Mouse (Mus musculus) CH12.LX (cell line): ENCODE results near the gene Sgsm3. TPM values are rescaled to one million over a fixed set of nuclear protein-coding genes. Genes with fewer than 3 reads are reported as not detected.
A peak's percentile ranks its signal among the peaks of the same experiment; 100 is the strongest.

Experiments used
- DNase-seq: peaks from one replicate; pipeline ENCODE4 v3.0.0-alpha.2; 2013; ENCODE audit errors: extremely low read depth
- H3K27ac ChIP-seq: 2 replicates; pipeline ENCODE4 v1.5.1; 2012; ENCODE audit warnings: low read depth, mild to moderate bottlenecking, control low read depth, moderate library complexity; ENCODE audit not compliant: insufficient read depth
- H3K27me3 ChIP-seq: replicated peaks from 2 replicates; pipeline ENCODE3; 2012; ENCODE audit warnings: inconsistent platforms
- H3K36me3 ChIP-seq, 2 experiments: replicated peaks in 1 of 2; 2 replicates each; pipeline versions ENCODE3 to v1.6.1; 2012; ENCODE audit warnings: inconsistent platforms in 1 of 2, low read length in 1 of 2, mild to moderate bottlenecking in 1 of 2, mixed read lengths in 1 of 2, moderate library complexity in 1 of 2; ENCODE audit not compliant: control insufficient read depth in 1 of 2, insufficient read depth in 1 of 2
- H3K4me1 ChIP-seq, 2 experiments: 2 replicates each; pipeline ENCODE4 v1.6.1; 2012; ENCODE audit warnings: inconsistent platforms in 1 of 2, moderate library complexity in 1 of 2; ENCODE audit not compliant: insufficient read depth in 2 of 2, control insufficient read depth in 1 of 2
- H3K4me2 ChIP-seq: 2 replicates; pipeline ENCODE4 v1.6.1; 2012; ENCODE audit warnings: low read depth, mild to moderate bottlenecking, control low read depth; ENCODE audit not compliant: poor library complexity, insufficient read depth, severe bottlenecking
- H3K4me3 ChIP-seq, 3 experiments: fragments of 150-350 bp in 1 of 3; sonication (generic) in 1 of 3; replicated peaks in 1 of 3; 2 replicates each; pipeline versions ENCODE3 to v1.5.1; 2011 to 2012; ENCODE audit warnings: low read depth in 2 of 3, low read length in 2 of 3, mild to moderate bottlenecking in 2 of 3, moderate library complexity in 2 of 3, control low read depth in 1 of 3, improper control_type of control experiment in 1 of 3, inconsistent platforms in 1 of 3, mixed read lengths in 1 of 3; ENCODE audit not compliant: poor library complexity in 1 of 3
- H3K79me2 ChIP-seq: replicated peaks from 2 replicates; pipeline ENCODE4 v1.6.1; 2012; ENCODE audit warnings: mild to moderate bottlenecking, moderate library complexity; ENCODE audit not compliant: control insufficient read depth, poor library complexity, insufficient read depth, severe bottlenecking; ENCODE audit errors: extremely low read depth
- H3K9ac ChIP-seq: 2 replicates; pipeline ENCODE4 v1.6.1; 2012; ENCODE audit warnings: low read depth, mild to moderate bottlenecking, control low read depth, moderate library complexity; ENCODE audit not compliant: insufficient read depth
- H3K9me3 ChIP-seq: replicated peaks from 2 replicates; pipeline ENCODE3; 2012; ENCODE audit warnings: low read length, inconsistent platforms, mixed read lengths
- BHLHE40 ChIP-seq: IDR thresholded peaks from 2 replicates; pipeline ENCODE4 v1.6.1; 2011; ENCODE audit warnings: mild to moderate bottlenecking, low read depth, low read length, improper control_type of control experiment
- CHD1 ChIP-seq: IDR thresholded peaks from 2 replicates; pipeline ENCODE4 v1.6.1; 2012; ENCODE audit warnings: low read depth, low read length, improper control_type of control experiment, inconsistent platforms
- CHD2 ChIP-seq: IDR thresholded peaks from 2 replicates; pipeline ENCODE4 v1.6.1; 2011; ENCODE audit warnings: low read length, improper control_type of control experiment
- CTCF ChIP-seq, 2 experiments: IDR thresholded peaks in 1 of 2; conservative IDR thresholded peaks in 1 of 2; 2 replicates each; pipeline ENCODE4 v1.5.1; 2011 to 2012; ENCODE audit warnings: low read depth in 2 of 2, low read length in 2 of 2, improper control_type of control experiment in 1 of 2, inconsistent platforms in 1 of 2, mild to moderate bottlenecking in 1 of 2, moderate library complexity in 1 of 2
- E2F4 ChIP-seq: IDR thresholded peaks from 2 replicates; pipeline ENCODE4 v1.6.1; 2011; ENCODE audit warnings: low read depth, low read length, improper control_type of control experiment; ENCODE audit not compliant: insufficient replicate concordance
- ELF1 ChIP-seq: IDR thresholded peaks from 2 replicates; pipeline ENCODE4 v1.6.1; 2014; ENCODE audit warnings: low read depth, mild to moderate bottlenecking, inconsistent platforms, low read length, improper control_type of control experiment
- EP300 ChIP-seq: IDR thresholded peaks from 2 replicates; pipeline ENCODE4 v1.6.1; 2011; ENCODE audit warnings: low read length, improper control_type of control experiment
- ETS1 ChIP-seq: conservative IDR thresholded peaks from 2 replicates; pipeline ENCODE4 v1.6.1; 2012; ENCODE audit warnings: low read depth, mild to moderate bottlenecking, inconsistent platforms, low read length, improper control_type of control experiment, moderate library complexity
- GABPA ChIP-seq: IDR thresholded peaks from 2 replicates; pipeline ENCODE4 v1.6.1; 2012; ENCODE audit warnings: low read depth, low read length, improper control_type of control experiment, inconsistent platforms; ENCODE audit not compliant: insufficient replicate concordance
- HCFC1 ChIP-seq: IDR thresholded peaks from 2 replicates; pipeline ENCODE4 v1.6.1; 2012; ENCODE audit warnings: low read depth, mild to moderate bottlenecking, inconsistent platforms, low read length, improper control_type of control experiment
- IRF4 ChIP-seq: IDR thresholded peaks from 2 replicates; pipeline ENCODE4 v1.6.1; 2014; ENCODE audit warnings: low read depth, mild to moderate bottlenecking, inconsistent platforms, low read length, improper control_type of control experiment
- JUN ChIP-seq: IDR thresholded peaks from 2 replicates; pipeline ENCODE4 v1.6.1; 2011; ENCODE audit warnings: low read depth, mild to moderate bottlenecking, low read length, improper control_type of control experiment, moderate library complexity; ENCODE audit not compliant: insufficient read depth
- JUND ChIP-seq: conservative IDR thresholded peaks from 2 replicates; pipeline ENCODE4 v1.6.1; 2011; ENCODE audit warnings: low read depth, low read length, improper control_type of control experiment
- KAT2A ChIP-seq: IDR thresholded peaks from 2 replicates; pipeline ENCODE4 v1.6.1; 2012; ENCODE audit warnings: low read length, improper control_type of control experiment, inconsistent platforms; ENCODE audit not compliant: insufficient replicate concordance
- MAFK ChIP-seq: IDR thresholded peaks from 2 replicates; pipeline ENCODE4 v1.6.1; 2011; ENCODE audit warnings: low read length, improper control_type of control experiment; ENCODE audit not compliant: insufficient replicate concordance
- MAX ChIP-seq: IDR thresholded peaks from 2 replicates; pipeline ENCODE4 v1.6.1; 2011; ENCODE audit warnings: low read length, improper control_type of control experiment
- MAZ ChIP-seq: IDR thresholded peaks from 2 replicates; pipeline ENCODE4 v1.6.1; 2012; ENCODE audit warnings: low read depth, mild to moderate bottlenecking, inconsistent platforms, low read length, improper control_type of control experiment, moderate library complexity
- MEF2A ChIP-seq: IDR thresholded peaks from 2 replicates; pipeline ENCODE4 v1.6.1; 2014; ENCODE audit warnings: low read depth, mild to moderate bottlenecking, inconsistent platforms, low read length, improper control_type of control experiment, borderline replicate concordance
- MXI1 ChIP-seq: IDR thresholded peaks from 2 replicates; pipeline ENCODE4 v1.6.1; 2011; ENCODE audit warnings: mild to moderate bottlenecking, low read depth, low read length, improper control_type of control experiment
- MYC ChIP-seq: IDR thresholded peaks from 2 replicates; pipeline ENCODE4 v1.6.1; 2011; ENCODE audit warnings: low read depth, mild to moderate bottlenecking, improper control_type of control experiment, low read length
- NELFE ChIP-seq: IDR thresholded peaks from 2 replicates; pipeline ENCODE4 v1.6.1; 2011; ENCODE audit warnings: low read depth, low read length, improper control_type of control experiment
- NRF1 ChIP-seq: IDR thresholded peaks from 2 replicates; pipeline ENCODE4 v1.6.1; 2014; ENCODE audit warnings: low read depth, mild to moderate bottlenecking, inconsistent platforms, low read length, improper control_type of control experiment, moderate library complexity
- PAX5 ChIP-seq: IDR thresholded peaks from 2 replicates; pipeline ENCODE4 v1.6.1; 2012; ENCODE audit warnings: low read length, inconsistent platforms, mixed read lengths
- POLR2A ChIP-seq: IDR thresholded peaks from 2 replicates; pipeline ENCODE4 v1.6.1; 2011; ENCODE audit warnings: low read depth, mild to moderate bottlenecking, improper control_type of control experiment, low read length
- POLR2AphosphoS2 ChIP-seq: IDR thresholded peaks from 2 replicates; pipeline ENCODE4 v1.6.1; 2011; ENCODE audit warnings: low read depth, low read length, improper control_type of control experiment
- RAD21 ChIP-seq: IDR thresholded peaks from 2 replicates; pipeline ENCODE4 v1.6.1; 2011; ENCODE audit warnings: low read depth, mild to moderate bottlenecking, low read length, improper control_type of control experiment, moderate library complexity
- RCOR1 ChIP-seq: conservative IDR thresholded peaks from 2 replicates; pipeline ENCODE4 v1.6.1; 2012; ENCODE audit warnings: low read depth, mild to moderate bottlenecking, inconsistent platforms, low read length, improper control_type of control experiment
- SIN3A ChIP-seq: IDR thresholded peaks from 2 replicates; pipeline ENCODE4 v1.6.1; 2012; ENCODE audit warnings: low read length, improper control_type of control experiment, inconsistent platforms
- SMC3 ChIP-seq: IDR thresholded peaks from 2 replicates; pipeline ENCODE4 v1.6.1; 2011; ENCODE audit warnings: low read depth, low read length, improper control_type of control experiment
- TBP ChIP-seq: conservative IDR thresholded peaks from 2 replicates; pipeline ENCODE4 v1.6.1; 2011; ENCODE audit warnings: low read depth, low read length, improper control_type of control experiment
- TCF12 ChIP-seq: IDR thresholded peaks from 2 replicates; pipeline ENCODE4 v1.6.1; 2014; ENCODE audit warnings: low read depth, mild to moderate bottlenecking, inconsistent platforms, low read length, improper control_type of control experiment
- UBTF ChIP-seq: IDR thresholded peaks from 2 replicates; pipeline ENCODE4 v1.6.1; 2012; ENCODE audit warnings: low read depth, mild to moderate bottlenecking, inconsistent platforms, low read length, improper control_type of control experiment, moderate library complexity
- USF1 ChIP-seq: IDR thresholded peaks from 2 replicates; pipeline ENCODE4 v1.6.1; 2014; ENCODE audit warnings: low read depth, mild to moderate bottlenecking, inconsistent platforms, low read length, improper control_type of control experiment
- USF2 ChIP-seq: conservative IDR thresholded peaks from 2 replicates; pipeline ENCODE4 v1.6.1; 2011; ENCODE audit warnings: low read depth, low read length, improper control_type of control experiment
- ZC3H11A ChIP-seq: IDR thresholded peaks from 2 replicates; pipeline ENCODE4 v1.6.1; 2012; ENCODE audit warnings: low read depth, mild to moderate bottlenecking, inconsistent platforms, low read length, improper control_type of control experiment
- ZKSCAN1 ChIP-seq: IDR thresholded peaks from 2 replicates; pipeline ENCODE4 v1.6.1; 2012; ENCODE audit warnings: low read depth, inconsistent platforms, low read length, improper control_type of control experiment, borderline replicate concordance
- ZMIZ1 ChIP-seq: IDR thresholded peaks from 2 replicates; pipeline ENCODE4 v1.6.1; 2012; ENCODE audit warnings: low read depth, mild to moderate bottlenecking, inconsistent platforms, low read length, improper control_type of control experiment
- ZNF384 ChIP-seq: IDR thresholded peaks from 2 replicates; pipeline ENCODE4 v1.6.1; 2012; ENCODE audit warnings: low read depth, low read length, improper control_type of control experiment, inconsistent platforms
- dilution Hi-C: fragments of 300-500 bp; cut with MboI; formaldehyde crosslinking; loops from 2 replicates; pipeline ENCODE4 v1.14.3; 2020; ENCODE audit warnings: low sequenced_read_pairs; ENCODE audit not compliant: extremely low pct_unique_long_range_greater_than_20kb, extremely low pct_ligation_motif_present
- in situ Hi-C: fragments of 300-500 bp; cut with MboI; formaldehyde crosslinking; loops from 3 replicates; pipeline ENCODE4 v1.14.3; 2019; ENCODE audit warnings: low sequenced_read_pairs, low pct_ligation_motif_present, low pct_unique_long_range_greater_than_20kb, mixed read lengths
- polyA plus RNA-seq: library from polyadenylated mRNA; unstranded; fragments of >175 nt; gene quantifications from 2 replicates; pipeline ENCODE4 v1.2.1, GENCODE M21; 2012; ENCODE audit warnings: low read depth; ENCODE audit not compliant: insufficient read length
- total RNA-seq, 2 experiments: library from RNA; depleted of rRNA; stranded (reverse); fragments of 300-350 nt in 1 of 2; fragments of >200 nt in 1 of 2; gene quantifications; 2 replicates each; pipeline ENCODE4 v1.2.3; 2012 to 2014

The Sgsm3 gene
- total and polyA plus RNA-seq, 3 experiments = 14.4 to 25.5 (median 15.0) TPM

DNA sequence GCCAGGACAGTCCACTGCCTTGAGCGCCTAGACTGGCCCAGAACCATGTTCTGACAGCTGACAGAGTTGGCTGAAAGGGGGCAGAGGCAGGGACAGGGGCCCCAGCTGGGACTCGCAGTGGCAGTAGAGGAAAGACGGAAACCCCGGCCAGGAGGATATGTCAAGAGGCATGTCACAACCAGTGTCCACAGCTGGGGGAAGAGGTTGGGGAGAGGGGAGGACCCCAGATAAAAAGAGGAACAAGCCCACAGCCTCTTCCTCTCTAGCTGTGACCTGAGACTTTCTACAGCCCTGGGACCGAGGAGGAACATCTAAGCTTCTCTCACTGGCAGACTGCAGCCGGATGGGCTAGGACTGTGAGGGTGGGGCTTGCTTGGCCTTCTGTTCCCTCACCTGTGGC, 43.8 kb downstream of the Sgsm3 start:
- TF ChIP-seq ZNF384 = no peak
- TF ChIP-seq POLR2AphosphoS2 = no peak
- peak; percentile 54; the same call in 1 of the 2 replicates for TF ChIP-seq MXI1
- TF ChIP-seq ETS1 = peak; percentile 91
- TF ChIP-seq IRF4 = peak; percentile 68
- TF ChIP-seq ZMIZ1 = peak; percentile 46; the same call in 1 of the 2 replicates
- TF ChIP-seq MYC = no peak
- TF ChIP-seq TCF12 = peak; percentile 81
- TF ChIP-seq JUN = no peak
- TF ChIP-seq TBP = peak; percentile 81
- TF ChIP-seq USF1 = no peak
- no peak for TF ChIP-seq JUND
- TF ChIP-seq SMC3 = no peak
- TF ChIP-seq HCFC1 = no peak
- TF ChIP-seq SIN3A = peak; percentile 95
- TF ChIP-seq PAX5 = no peak
- no peak for TF ChIP-seq MAFK
- TF ChIP-seq CHD1 = no peak
- no peak for TF ChIP-seq ZKSCAN1
- no peak for TF ChIP-seq CTCF (conservative IDR thresholded peaks at IDR 0.05 in 1 of 2, IDR thresholded peaks at IDR 0.05 in 1 of 2; ENCODE audit: low read depth in 2 of 2, low read length in 2 of 2)
- TF ChIP-seq GABPA = no peak
- TF ChIP-seq RCOR1 = no peak
- no peak for TF ChIP-seq KAT2A
- TF ChIP-seq NRF1 = no peak
- TF ChIP-seq UBTF = peak; percentile 91
- TF ChIP-seq ELF1 = peak; percentile 63
- peak; percentile 65; the same call in 1 of the 2 replicates for TF ChIP-seq CHD2
- 0 out of 2 replicates have a peak, but pooled peaks have one; percentile 31 for TF ChIP-seq MAX
- TF ChIP-seq EP300 = peak; percentile 82
- no peak; the same call in 1 of the 2 replicates for TF ChIP-seq RAD21
- TF ChIP-seq E2F4 = no peak
- TF ChIP-seq ZC3H11A = no peak
- TF ChIP-seq USF2 = no peak
- TF ChIP-seq NELFE = no peak
- 0 out of 2 replicates have a peak, but pooled peaks have one; percentile 44 for TF ChIP-seq MAZ
- TF ChIP-seq MEF2A = peak; percentile 78
- TF ChIP-seq BHLHE40 = peak; percentile 46; the same call in 1 of the 2 replicates
- no peak for TF ChIP-seq POLR2A
- H3K36me3 ChIP-seq = peaks cover 39 to 85% of the 10 kb centered on the region in 2 experiments
- no peak overlapping the region for H3K9ac ChIP-seq
- peak; percentile 88 for DNase-seq
- in situ Hi-C loops = no loop called here
- H3K9me3 ChIP-seq = no peaks in the 10 kb centered on the region
- dilution Hi-C loops = no loop called here
- H3K27me3 ChIP-seq = no peaks in the 10 kb centered on the region
- H3K79me2 ChIP-seq = no peaks in the 10 kb centered on the region
- H3K27ac ChIP-seq = peak overlapping the region; percentile 73
- no peak overlapping the region for H3K4me3 ChIP-seq
- H3K4me2 ChIP-seq = peak overlapping the region; percentile 18; the same call in 1 of the 2 replicates
- peaks cover 21 to 53% of the 10 kb centered on the region in 2 experiments for H3K4me1 ChIP-seq
